11 mouse cellular contexts compared by ENCODE assay signal in genomic region chr5:31289626-31290230, GRCm38 (mm10). TPM values are rescaled to one million over a fixed set of nuclear protein-coding genes. Genes with fewer than 3 reads are reported as not detected.
DNase-seq lines count a peak whose midpoint lies in the region; ATAC-seq and TF ChIP-seq lines count a peak whose summit lies in the region.
"Had no signal": no experiment of that assay in that cellular context is flagged by ENCODE, and none has a peak within 500 bp of the region (broad histone marks: within the 10 kb centered on the region; RNA-seq: fewer than 3 reads in every experiment).

No protein-coding gene starts in this region.

- no peak for TF ChIP-seq CTCF in embryonic fibroblast, embryonic 13.5 days (IDR thresholded peaks at IDR 0.05; ENCODE audit: borderline replicate concordance, insufficient read depth, low read length)

- H3K4me2 ChIP-seq in lung, embryonic 16.5 days (ENCODE audit: low read depth, low read length): peak overlapping the region; percentile 88
- H3K4me2 ChIP-seq in limb, embryonic 12.5 days: peak overlapping the region; percentile 80
- H3K4me2 ChIP-seq in neural tube, embryonic 15.5 days: peak overlapping the region; percentile 83

- no peak for DNase-seq in lung, postnatal 14 days
- DNase-seq in adrenal gland, postnatal 4 days (ENCODE audit: low spot score in 2 of 2): no peak
- DNase-seq in layer of hippocampus, postnatal 25 days (ENCODE audit: extremely low spot score in 1 of 2, low spot score in 1 of 2): no peak
- no peak for DNase-seq in spleen, postnatal 36 days (ENCODE audit: low spot score in 2 of 2)
- DNase-seq: adrenal gland, adult 8-10 months; spleen, adult 18-20 months had no signal

- H3K4me3 ChIP-seq in lung, embryonic 16.5 days (ENCODE audit: low read length): peak overlapping the region; percentile 68; the same call in 1 of the 2 replicates
- H3K4me3 ChIP-seq in embryonic fibroblast, embryonic 13.5 days (ENCODE audit: insufficient read depth, low read length): peak overlapping the region; percentile 58; the same call in 1 of the 2 replicates
- peak overlapping the region; percentile 55; the same call in 1 of the 2 replicates for H3K4me3 ChIP-seq in limb, embryonic 12.5 days (replicated peaks)
- peak overlapping the region; percentile 58; the same call in 1 of the 2 replicates for H3K4me3 ChIP-seq in neural tube, embryonic 15.5 days (replicated peaks)

- no peak overlapping the region for H3K27ac ChIP-seq in lung, embryonic 16.5 days (ENCODE audit: low read length)
- no peak overlapping the region for H3K27ac ChIP-seq in embryonic fibroblast, embryonic 13.5 days (ENCODE audit: insufficient read depth, low read length)
- no peak overlapping the region for H3K27ac ChIP-seq in limb, embryonic 12.5 days
- no peak overlapping the region for H3K27ac ChIP-seq in neural tube, embryonic 15.5 days (replicated peaks)

- no peaks in the 10 kb centered on the region; the same call in none of the 2 replicates for H3K36me3 ChIP-seq in lung, embryonic 16.5 days (ENCODE audit: control insufficient read depth, insufficient read depth, low read length)
- peaks cover 49% of the 10 kb centered on the region for H3K36me3 ChIP-seq in limb, embryonic 12.5 days
- H3K36me3 ChIP-seq in neural tube, embryonic 15.5 days: peaks cover 32% of the 10 kb centered on the region

- 66% methylated on average over 3 of the region's 3 CpGs for WGBS in lung, embryonic 16.5 days
- 82% methylated on average over 3 of the region's 3 CpGs for WGBS in limb, embryonic 12.5 days
- WGBS in neural tube, embryonic 15.5 days: 78% methylated on average over 3 of the region's 3 CpGs

- ATAC-seq in lung, embryonic 16.5 days (ENCODE audit: low read depth): no peak
- ATAC-seq in limb, embryonic 12.5 days (ENCODE audit: insufficient number of reproducible peaks, insufficient read depth, low FRiP score, low TSS enrichment, low read depth): no peak
- ATAC-seq in neural tube, embryonic 15.5 days (ENCODE audit: low FRiP score): no peak

- no peaks in the 10 kb centered on the region for H3K27me3 ChIP-seq in lung, embryonic 16.5 days (ENCODE audit: control insufficient read depth, insufficient read depth, low read depth, low read length)
- H3K27me3 ChIP-seq in limb, embryonic 12.5 days: no peaks in the 10 kb centered on the region
- H3K27me3 ChIP-seq in neural tube, embryonic 15.5 days (replicated peaks): no peaks in the 10 kb centered on the region

- no peak overlapping the region for H3K9ac ChIP-seq in lung, embryonic 16.5 days (ENCODE audit: low read length)
- H3K9ac ChIP-seq in limb, embryonic 12.5 days (replicated peaks): no peak overlapping the region
- H3K9ac ChIP-seq in neural tube, embryonic 15.5 days (replicated peaks): no peak overlapping the region

- no peak for TF ChIP-seq POLR2A in embryonic fibroblast, embryonic 13.5 days (IDR thresholded peaks at IDR 0.05; ENCODE audit: low read depth, low read length)

- H3K9me3 ChIP-seq in lung, embryonic 16.5 days (ENCODE audit: control insufficient read depth, low read length): no peaks in the 10 kb centered on the region
- H3K9me3 ChIP-seq in limb, embryonic 12.5 days: no peaks in the 10 kb centered on the region
- no peaks in the 10 kb centered on the region for H3K9me3 ChIP-seq in neural tube, embryonic 15.5 days (replicated peaks)

- H3K4me1 ChIP-seq in lung, embryonic 16.5 days (replicated peaks; ENCODE audit: control insufficient read depth, insufficient read depth, low read length): peaks cover 9% of the 10 kb centered on the region
- H3K4me1 ChIP-seq in embryonic fibroblast, embryonic 13.5 days (ENCODE audit: control insufficient read depth, insufficient read depth, low read length): peaks cover 4% of the 10 kb centered on the region; the same call in 1 of the 2 replicates
- peaks cover 23% of the 10 kb centered on the region for H3K4me1 ChIP-seq in limb, embryonic 12.5 days (replicated peaks)
- H3K4me1 ChIP-seq in neural tube, embryonic 15.5 days: peaks cover 49% of the 10 kb centered on the region

RNA-seq across cellular contexts. Expression of gene Ift172, which starts 1.2 kb away (rescaled TPM):
- 41.6 and 44.3 TPM in 2 replicates for polyA plus RNA-seq in lung, embryonic 16.5 days (2015; fragmentation: Nextera tagmentation; extraction: Ambion mirVana)
- polyA plus RNA-seq in embryonic fibroblast, embryonic 13.5 days (2011; ENCODE audit: insufficient read length, low read depth, missing spikeins): 37.4 and 37.6 TPM in 2 replicates
- polyA plus RNA-seq in limb, embryonic 12.5 days (2016; fragmentation: Nextera tagmentation; extraction: Ambion mirVana): 55.3 and 55.4 TPM in 2 replicates
- polyA plus RNA-seq in neural tube, embryonic 15.5 days (2015; fragmentation: Nextera tagmentation; extraction: Ambion mirVana): 28.9 and 30.4 TPM in 2 replicates
- total RNA-seq in adrenal gland, postnatal 4 days (2021): 10 to 100 TPM; 40.8 to 44.9 TPM
- 10 to 100 TPM; 72.9 to 81.8 TPM for total RNA-seq in layer of hippocampus, postnatal 25 days (2021)

RNA-seq across cellular contexts. Expression of gene Fndc4, which starts 6.2 kb away (rescaled TPM):
- 28.7 and 34.5 TPM in 2 replicates for polyA plus RNA-seq in lung, embryonic 16.5 days (2015; fragmentation: Nextera tagmentation; extraction: Ambion mirVana)
- 25.2 and 34.0 TPM in 2 replicates for polyA plus RNA-seq in embryonic fibroblast, embryonic 13.5 days (2011; ENCODE audit: insufficient read length, low read depth, missing spikeins)
- 86.3 and 87.3 TPM in 2 replicates for polyA plus RNA-seq in limb, embryonic 12.5 days (2016; fragmentation: Nextera tagmentation; extraction: Ambion mirVana)
- polyA plus RNA-seq in neural tube, embryonic 15.5 days (2015; fragmentation: Nextera tagmentation; extraction: Ambion mirVana): 102 and 129 TPM in 2 replicates
- 10 to 100 TPM; 12.8 to 18.3 TPM for total RNA-seq in adrenal gland, postnatal 4 days (2021)
- total RNA-seq in layer of hippocampus, postnatal 25 days (2021): 100 to 1,000 TPM; 172 to 175 TPM

RNA-seq across cellular contexts. Expression of gene Gckr, which starts 7.5 kb away (rescaled TPM):
- polyA plus RNA-seq in lung, embryonic 16.5 days (2015; fragmentation: Nextera tagmentation; extraction: Ambion mirVana): 0.38 and 1.0 TPM in 2 replicates
- polyA plus RNA-seq in embryonic fibroblast, embryonic 13.5 days (2011; ENCODE audit: insufficient read length, low read depth, missing spikeins): not detected in 2 replicates
- 0.45 and 0.74 TPM in 2 replicates for polyA plus RNA-seq in limb, embryonic 12.5 days (2016; fragmentation: Nextera tagmentation; extraction: Ambion mirVana)
- 0.10 and 0.24 TPM in 2 replicates for polyA plus RNA-seq in neural tube, embryonic 15.5 days (2015; fragmentation: Nextera tagmentation; extraction: Ambion mirVana)
- 10 to 100 TPM in 1 of 2 experiments, under 1 TPM in 1; 0.39 to 17.9 TPM for total RNA-seq in adrenal gland, postnatal 4 days (2021)
- total RNA-seq in layer of hippocampus, postnatal 25 days (2021): under 1 TPM in 1 of 2 experiments, not detected in 1; 0.31 TPM

RNA-seq across cellular contexts. Expression of gene Krtcap3, which starts 38.2 kb away (rescaled TPM):
- polyA plus RNA-seq in lung, embryonic 16.5 days (2015; fragmentation: Nextera tagmentation; extraction: Ambion mirVana): 38.9 and 40.8 TPM in 2 replicates
- 0.81 and 1.4 TPM in 2 replicates for polyA plus RNA-seq in embryonic fibroblast, embryonic 13.5 days (2011; ENCODE audit: insufficient read length, low read depth, missing spikeins)
- polyA plus RNA-seq in limb, embryonic 12.5 days (2016; fragmentation: Nextera tagmentation; extraction: Ambion mirVana): 24.4 and 26.3 TPM in 2 replicates
- polyA plus RNA-seq in neural tube, embryonic 15.5 days (2015; fragmentation: Nextera tagmentation; extraction: Ambion mirVana): 3.0 and 11.2 TPM in 2 replicates
- 1 to 10 TPM; 5.7 to 9.1 TPM for total RNA-seq in adrenal gland, postnatal 4 days (2021)
- total RNA-seq in layer of hippocampus, postnatal 25 days (2021): 1 to 10 TPM; 2.0 to 3.1 TPM

RNA-seq across cellular contexts. Expression of gene Gm9970, which starts 48.7 kb away (rescaled TPM):
- polyA plus RNA-seq in lung, embryonic 16.5 days (2015; fragmentation: Nextera tagmentation; extraction: Ambion mirVana): 0.57 and 0.60 TPM in 2 replicates
- not detected in 2 replicates for polyA plus RNA-seq in embryonic fibroblast, embryonic 13.5 days (2011; ENCODE audit: insufficient read length, low read depth, missing spikeins)
- 0.84 TPM in 1 of 2 replicates, not detected in the other for polyA plus RNA-seq in limb, embryonic 12.5 days (2016; fragmentation: Nextera tagmentation; extraction: Ambion mirVana)
- polyA plus RNA-seq in neural tube, embryonic 15.5 days (2015; fragmentation: Nextera tagmentation; extraction: Ambion mirVana): 0.36 and 0.51 TPM in 2 replicates
- total RNA-seq in adrenal gland, postnatal 4 days (2021): 1 to 10 TPM in 1 of 2 experiments, under 1 TPM in 1; 0.98 to 1.0 TPM
- total RNA-seq in layer of hippocampus, postnatal 25 days (2021): not detected
- total RNA-seq: liver, adult 2 months had no signal
- polyA plus RNA-seq: liver, adult 2 months had no signal
